Mouse (Mus musculus) heart, postnatal 14 days (tissue): ENCODE results near the gene Pdcd7. TPM values are rescaled to one million over a fixed set of nuclear protein-coding genes. Genes with fewer than 3 reads are reported as not detected.
A peak's percentile ranks its signal among the peaks of the same experiment; 100 is the strongest.
"Not testable (repeated sequence)": the region's sequence is repeated elsewhere in the genome, so short reads cannot be mapped to it uniquely, and the experiment has no call there.

ENCODE experiments used
- DNase-seq, 2 experiments: peaks; one replicate each; pipeline ENCODE4 v3.0.0; 2021 to 2022
- intact Hi-C: fragments of 180-260 bp; cut with DNase I; formaldehyde crosslinking; loops from one replicate; pipeline ENCODE4 v1.15.1; 2025
- long read RNA-seq, 2 experiments: library from polyadenylated mRNA; stranded (forward); transcript quantifications; one replicate each; pipeline ENCODE4 v2.0.0; 2021
- total RNA-seq, 2 experiments: library from RNA; stranded (reverse); gene quantifications; 2 replicates each; pipeline ENCODE4 v1.2.3; 2021

The Pdcd7 gene
- total RNA-seq: 10 to 100 TPM in 1 of 2 experiments, 1 to 10 TPM in 1; 9.6 to 11.3 TPM
- long read RNA-seq, experiment 1, transcript Pdcd7-201 (5 exons, 2,419 nt): major isoform, 32 of 33 reads
- long read RNA-seq, experiment 1, partial matches to known transcripts: 0 of 33 reads
- long read RNA-seq, experiment 1, other reads (novel, unspliced or antisense): 1 of 33 reads
- long read RNA-seq, experiment 2, transcript Pdcd7-201 (5 exons, 2,419 nt): major isoform, 39 of 39 reads
- long read RNA-seq, experiment 2, partial matches to known transcripts: 0 of 39 reads
- long read RNA-seq, experiment 2, other reads (novel, unspliced or antisense): 0 of 39 reads

GRCm38 (mm10) chr9:65345854-65346475, at the start of gene Pdcd7:
Gene Pdcd7, plus strand, starts transcription at chr9:65346104.
- intact Hi-C loops: no loop called here
- DNase-seq: peak; percentile 89 to 96

GRCm38 (mm10) chr9:65297056-65297455, 48.8 kb upstream of the Pdcd7 start:
- intact Hi-C loops: no loop called here
- no peak for DNase-seq

DNA sequence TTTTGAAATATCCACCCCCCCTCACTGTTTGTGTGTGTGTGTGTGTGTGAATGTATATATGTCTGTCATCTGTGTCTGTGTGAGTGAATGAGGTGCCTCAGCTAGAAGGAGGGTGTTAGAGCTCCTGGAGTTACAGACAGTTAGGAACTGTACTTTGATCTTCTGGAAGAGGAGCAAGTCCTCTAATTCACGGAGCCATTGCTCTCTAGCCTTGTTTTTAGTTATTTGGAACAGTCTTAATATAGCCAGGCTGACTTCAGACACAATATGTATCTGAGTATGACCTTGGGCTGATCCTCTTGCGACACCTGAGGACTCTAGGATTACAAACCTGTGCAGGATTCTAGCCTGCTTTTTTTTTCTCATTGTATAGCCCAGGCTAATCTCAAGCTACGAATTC, 47.1 kb upstream of the Pdcd7 start:
- intact Hi-C loops: no loop called here
- no peak for DNase-seq

- no peak for DNase-seq
Observed at GRCm38 (mm10) chr9:65299650-65300049, 46.3 kb upstream of the Pdcd7 start.

DNA sequence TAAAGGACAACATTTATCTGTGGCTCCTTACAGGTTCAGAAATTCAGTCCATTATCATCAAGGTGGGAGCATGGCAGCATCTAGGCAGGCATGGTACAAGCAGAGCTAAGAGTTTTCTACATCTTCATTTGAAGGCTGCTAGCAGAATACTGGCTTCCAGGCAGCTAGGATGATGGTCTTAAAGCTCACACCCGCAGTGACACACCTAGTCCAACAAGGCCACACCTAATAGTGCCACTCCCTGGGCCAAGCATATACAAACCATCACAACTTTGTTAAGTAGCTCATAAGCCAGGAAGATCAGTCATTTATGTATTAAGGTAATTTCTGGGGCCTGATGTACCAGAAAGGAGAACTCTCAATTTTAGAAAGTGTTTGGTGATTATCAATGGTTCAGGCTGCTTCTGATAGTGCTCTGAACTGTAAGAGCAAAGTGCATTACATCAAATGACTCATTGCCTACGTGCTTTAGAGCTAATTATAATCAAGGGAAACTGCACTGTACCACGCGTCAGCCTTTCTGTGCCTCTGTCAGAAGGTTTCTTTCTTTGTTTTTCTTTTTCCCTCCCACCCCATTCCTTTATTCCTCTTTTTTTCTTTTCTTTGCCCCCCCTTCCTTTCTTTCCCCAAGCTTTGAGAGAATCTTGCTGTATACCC, 43.4 kb upstream of the Pdcd7 start:
- DNase-seq: no peak
- intact Hi-C loops: no loop called here

More at GRCm38 (mm10) chr9:65299650-65300049, 46.3 kb upstream of the Pdcd7 start:
- intact Hi-C loops: no loop called here

- intact Hi-C loops: no loop called here
- DNase-seq: no peak
Observed at GRCm38 (mm10) chr9:65303586-65303985, 42.3 kb upstream of the Pdcd7 start.

DNA sequence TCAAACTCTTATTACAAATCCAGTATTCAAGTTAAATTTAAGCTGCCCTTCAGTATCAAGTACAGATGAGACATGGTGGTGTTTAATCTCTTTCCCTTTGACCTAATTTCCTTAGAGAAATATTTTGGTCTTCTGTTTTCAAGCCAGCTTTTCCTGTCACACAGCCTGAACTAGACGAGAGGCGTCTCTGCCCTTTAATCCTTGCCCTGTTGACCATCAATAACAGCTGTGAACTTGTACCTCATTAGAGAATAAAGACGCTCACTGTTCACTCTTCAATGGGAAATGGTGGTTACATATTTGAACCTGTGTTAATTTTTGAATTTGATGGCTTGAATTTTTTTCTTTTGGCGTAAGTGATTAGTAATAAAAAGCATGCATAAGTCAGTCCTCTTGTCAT, 41.6 kb upstream of the Pdcd7 start:
- intact Hi-C loops: no loop called here
- DNase-seq: no peak

DNA sequence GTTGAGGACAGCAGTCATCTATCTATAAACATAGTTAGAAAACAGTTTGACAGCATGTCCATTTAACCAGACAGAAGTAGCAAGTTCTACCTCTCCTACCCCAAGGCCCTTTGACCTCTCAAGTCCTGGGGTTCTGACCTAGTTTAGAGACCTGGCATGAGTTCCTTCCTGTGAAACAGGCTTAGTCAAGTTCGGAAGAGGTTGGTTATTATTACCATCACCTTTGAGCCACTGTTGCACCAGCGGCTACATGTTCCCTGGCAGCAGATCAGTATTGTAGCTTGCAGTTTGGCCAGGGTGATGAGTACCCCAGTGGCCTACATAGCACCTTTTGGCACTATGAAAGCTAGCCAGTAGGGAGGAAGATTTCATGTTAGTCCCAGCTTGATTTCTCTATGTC, 39.2 kb upstream of the Pdcd7 start:
- DNase-seq: peak in 1 of 2 experiments; percentile 19
- intact Hi-C loops: no loop called here

DNA sequence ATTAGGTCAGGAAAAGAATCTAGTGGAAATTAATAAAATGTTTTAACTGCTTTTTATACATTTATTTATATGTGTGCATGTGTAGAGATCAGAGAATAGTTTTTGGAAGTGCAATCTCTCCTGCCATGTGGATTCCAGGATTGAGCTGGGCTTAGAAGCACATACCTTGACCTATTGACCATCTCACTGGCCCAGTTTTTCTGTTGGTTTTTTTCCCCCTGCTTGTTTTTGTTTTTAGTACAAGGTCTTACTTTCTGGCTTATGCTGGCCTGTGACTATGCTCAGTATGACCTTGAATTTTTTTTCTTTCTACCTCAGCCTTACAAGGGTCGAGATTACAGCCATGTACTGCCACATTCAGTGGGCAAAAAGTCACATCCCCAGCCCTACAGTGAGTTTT, 37.9 kb upstream of the Pdcd7 start:
- DNase-seq: no peak
- intact Hi-C loops: no loop called here

DNA sequence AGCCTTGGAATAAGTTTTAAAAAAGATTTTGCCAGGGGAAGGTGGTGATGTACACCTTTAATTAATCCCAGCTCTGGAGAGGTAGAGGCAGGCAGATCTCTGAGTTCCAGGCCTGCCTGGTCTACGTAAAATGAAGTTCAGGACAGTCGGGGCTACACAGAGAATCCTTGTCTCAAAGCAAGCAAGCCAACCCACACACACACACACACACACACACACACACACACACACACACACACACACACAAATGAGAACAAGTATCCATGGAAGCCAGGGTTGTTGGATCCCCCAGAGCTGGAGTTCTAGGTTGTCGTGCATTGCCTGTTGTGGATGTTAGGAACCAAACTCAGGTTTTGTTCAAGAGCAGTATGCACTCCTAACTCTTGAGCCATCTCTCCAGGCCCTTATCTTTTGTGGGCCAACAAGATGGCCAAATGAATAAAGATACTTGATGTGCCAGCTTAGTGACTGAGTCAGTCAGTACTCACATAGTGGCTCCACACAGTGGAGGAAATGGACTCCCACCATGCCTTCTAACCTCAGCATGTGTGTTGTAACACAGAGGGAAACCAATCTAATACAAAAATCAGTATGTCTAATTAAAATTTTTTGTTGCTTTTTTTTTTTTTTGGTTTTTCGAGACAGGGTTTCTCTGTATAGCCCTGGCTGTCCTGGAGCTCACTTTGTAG, 33.1 kb upstream of the Pdcd7 start:
- intact Hi-C loops: loop anchor here (5.0 kb wide), 1 partner anchor 119 kb away; no protein-coding TSS in a partner anchor
- no peak for DNase-seq

DNA sequence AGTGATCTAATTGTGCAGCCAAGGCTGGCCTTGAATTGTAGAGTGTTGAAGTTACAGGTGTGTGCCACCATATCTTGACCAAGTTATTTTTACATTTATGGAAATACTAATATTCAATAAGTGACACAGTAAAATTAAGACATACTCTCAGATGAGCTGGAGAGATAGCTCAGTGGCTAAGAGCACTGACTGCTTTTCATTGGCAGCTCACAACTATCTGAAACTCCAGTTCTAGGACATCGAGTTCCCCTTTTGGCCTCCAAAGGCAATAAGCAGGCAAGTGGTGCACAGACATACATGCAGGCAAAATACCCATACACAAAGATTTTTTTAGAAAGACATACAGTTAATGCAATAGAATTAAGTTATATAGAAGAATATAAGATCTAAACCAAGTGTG, 32.1 kb upstream of the Pdcd7 start:
- intact Hi-C loops: loop anchor here (5.0 kb wide), 1 partner anchor 118 kb away; no protein-coding TSS in a partner anchor

DNA sequence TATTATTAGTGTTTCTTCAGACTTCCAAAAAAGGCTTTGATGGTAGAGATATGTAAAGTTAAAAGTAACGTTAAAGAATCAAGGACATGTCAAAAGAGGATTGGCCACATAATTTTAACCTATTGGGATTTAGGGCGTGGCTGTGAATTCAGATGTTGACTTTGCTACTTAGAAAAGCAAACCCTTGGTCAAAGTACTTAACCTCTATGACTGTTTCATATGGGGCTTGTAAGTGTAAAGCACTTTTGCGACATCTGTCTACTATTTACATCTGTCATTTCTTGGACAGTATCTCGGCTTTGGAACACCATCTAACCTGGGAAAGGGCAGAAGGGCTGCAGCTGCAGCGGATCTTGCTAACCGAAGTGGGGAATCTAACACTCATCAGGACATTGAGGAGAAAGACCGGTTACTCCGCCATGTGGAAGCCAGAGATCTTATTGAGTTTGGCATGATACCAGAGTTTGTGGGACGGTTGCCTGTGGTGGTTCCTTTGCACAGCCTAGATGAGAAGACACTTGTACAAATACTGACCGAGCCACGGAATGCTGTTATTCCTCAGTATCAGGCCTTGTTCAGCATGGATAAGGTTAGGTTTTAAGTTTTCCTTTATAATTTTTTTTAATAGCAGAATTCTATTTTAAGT, 23.5 kb upstream of the Pdcd7 start:
- DNase-seq: no peak
- intact Hi-C loops: no loop called here

More for the DNA sequence above, 32.1 kb upstream of the Pdcd7 start:
- DNase-seq: no peak

GRCm38 (mm10) chr9:65325971-65326370, 19.9 kb upstream of the Pdcd7 start:
- intact Hi-C loops: no loop called here
- no peak for DNase-seq

- no peak for DNase-seq
- intact Hi-C loops: no loop called here
Observed at GRCm38 (mm10) chr9:65327371-65327770, 18.5 kb upstream of the Pdcd7 start.

DNA sequence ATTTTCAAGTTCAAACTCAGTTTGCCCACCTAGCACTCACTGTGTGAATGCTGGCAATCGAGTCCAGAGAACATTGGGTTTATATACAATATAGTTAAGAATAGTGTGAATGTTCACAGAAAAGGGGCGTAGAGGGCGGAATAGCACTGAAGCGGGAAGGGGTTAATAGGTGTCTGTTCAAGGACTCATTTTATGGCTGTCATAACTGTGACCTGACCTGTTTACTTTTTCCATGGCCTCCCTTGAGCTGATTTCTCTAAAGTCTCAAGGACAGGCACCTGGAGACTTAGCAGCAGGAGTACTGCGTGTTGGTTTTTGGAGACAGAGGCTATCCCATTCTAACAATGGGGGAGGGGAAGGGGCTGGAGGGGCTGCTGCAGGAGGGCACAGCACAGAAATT, 11.9 kb upstream of the Pdcd7 start:
- intact Hi-C loops: no loop called here
- no peak for DNase-seq

GRCm38 (mm10) chr9:65339146-65339545, 6.8 kb upstream of the Pdcd7 start:
- intact Hi-C loops: no loop called here
- DNase-seq: no peak

- DNase-seq: no peak
- intact Hi-C loops: no loop called here
Observed at GRCm38 (mm10) chr9:65340414-65340813, 5.5 kb upstream of the Pdcd7 start.

DNA sequence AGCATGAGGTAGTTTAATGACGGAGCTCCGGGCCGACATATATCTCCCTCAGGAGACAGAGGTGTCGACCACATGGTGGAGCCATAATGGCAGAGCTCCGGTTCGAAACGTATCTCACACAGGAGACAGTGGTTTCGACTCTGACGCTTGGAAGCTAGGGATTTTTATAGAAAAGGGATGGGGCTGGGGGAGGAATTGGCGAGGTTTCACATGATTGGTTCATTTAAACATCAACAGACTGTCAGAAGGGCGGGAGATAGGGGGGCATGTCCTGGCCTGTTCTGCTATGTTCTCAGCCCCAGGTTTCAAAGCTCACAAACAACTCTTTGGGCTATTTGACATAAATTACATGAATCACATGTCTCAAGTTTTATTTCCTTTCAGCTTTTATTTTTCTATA, 465 bp upstream of the Pdcd7 start:
- intact Hi-C loops, DNase-seq: not testable (repeated sequence)

DNA sequence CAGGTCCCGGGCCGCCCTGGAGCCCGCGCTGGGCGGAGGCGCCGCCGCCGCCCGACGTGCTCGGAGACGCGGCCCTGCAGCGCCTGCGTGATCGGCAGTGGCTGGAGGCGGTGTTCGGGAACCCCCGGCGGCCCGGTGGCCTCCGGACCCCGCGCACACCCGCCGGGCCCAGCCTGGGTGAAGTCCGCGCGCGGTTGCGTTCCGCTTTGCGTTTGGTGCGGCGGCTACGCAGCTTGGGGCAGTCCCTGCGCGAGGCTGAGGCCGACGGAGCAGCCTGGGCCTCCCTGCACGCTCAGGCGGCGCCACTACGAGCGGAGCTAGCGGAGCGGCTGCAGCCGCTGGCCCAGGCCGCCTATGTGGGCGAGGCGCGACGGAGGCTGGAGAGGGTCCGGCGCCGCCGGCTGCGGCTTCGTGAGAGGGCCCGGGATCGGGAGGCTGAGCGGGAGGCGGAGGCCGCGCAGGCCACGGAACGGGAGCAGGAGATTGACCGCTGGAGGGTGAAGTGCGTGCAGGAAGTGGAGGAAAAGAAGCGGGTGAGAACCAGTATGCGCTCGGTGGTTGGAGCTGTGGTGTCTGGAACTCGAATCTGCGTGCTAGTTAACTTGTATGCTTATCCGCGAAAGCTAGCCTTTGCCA, 690 bp downstream of the Pdcd7 start:
- peak; percentile 49 to 52 for DNase-seq
- intact Hi-C loops: no loop called here
